Mouse (Mus musculus): Measurements from ENCODE around the gene Jakmip3. TPM values are rescaled to one million over a fixed set of nuclear protein-coding genes. Genes with fewer than 3 reads are reported as not detected.

Gene Jakmip3
- total RNA-seq, 1 experiment = 0.09 TPM

GRCm38 (mm10) chr7:138963756-138964155, 23.2 kb downstream of the Jakmip3 start:
- no peak for DNase-seq (ENCODE audit: low read depth, low spot score)
- Histone ChIP-seq H3K9me3 (ENCODE audit: control insufficient read depth, insufficient read depth, low read depth, low read length) (no peaks in the 10 kb centered on the region), H3K4me1 (ENCODE audit: control insufficient read depth in 2 of 2, insufficient read depth in 2 of 2, low read length in 2 of 2, poor library complexity in 1 of 2) (no peaks in the 10 kb centered on the region), H3K27ac (ENCODE audit: insufficient read depth, low read depth, low read length, poor library complexity, severe bottlenecking) (no peak overlapping the region), H3K9ac (ENCODE audit: insufficient read depth, low read depth, low read length, poor library complexity, severe bottlenecking) (no peak overlapping the region), H3K4me3 (ENCODE audit: insufficient read depth in 1 of 2, low read depth in 1 of 2, low read length in 2 of 2, poor library complexity in 1 of 2, severe bottlenecking in 1 of 2) (no peak overlapping the region), H3K36me3 (ENCODE audit: control insufficient read depth, insufficient read depth, low read length, poor library complexity, severe bottlenecking) (no peaks in the 10 kb centered on the region)
- TF ChIP-seq ZC3H11A (IDR thresholded peaks at IDR 0.05; ENCODE audit: borderline replicate concordance, low read depth, low read length) = no peak
- TF ChIP-seq HCFC1 (IDR thresholded peaks at IDR 0.05; ENCODE audit: borderline replicate concordance, insufficient read depth, low read length) = no peak
- TF ChIP-seq MAFK (IDR thresholded peaks at IDR 0.05; ENCODE audit: insufficient read depth, low read depth, low read length) = no peak
- no peak for TF ChIP-seq ZNF384 (IDR thresholded peaks at IDR 0.05; ENCODE audit: low read depth, low read length)
- TF ChIP-seq CHD2 (IDR thresholded peaks at IDR 0.05; ENCODE audit: low read depth, low read length) = no peak
- in situ Hi-C loops (cut with MboI; ENCODE audit: low sequenced_read_pairs in 2 of 2, unreplicated experiment in 2 of 2) = no loop called here

- no peak overlapping the region for H3K27ac ChIP-seq (ENCODE audit: insufficient read depth, low read depth, low read length, poor library complexity, severe bottlenecking)
- no peaks in the 10 kb centered on the region for H3K4me1 ChIP-seq (ENCODE audit: control insufficient read depth in 2 of 2, insufficient read depth in 2 of 2, low read length in 2 of 2, poor library complexity in 1 of 2)
- no peaks in the 10 kb centered on the region for H3K9me3 ChIP-seq (ENCODE audit: control insufficient read depth, insufficient read depth, low read depth, low read length)
- DNase-seq (ENCODE audit: low read depth, low spot score) = no peak
- no peak for TF ChIP-seq ZNF384 (IDR thresholded peaks at IDR 0.05; ENCODE audit: low read depth, low read length)
- no peak for TF ChIP-seq HCFC1 (IDR thresholded peaks at IDR 0.05; ENCODE audit: borderline replicate concordance, insufficient read depth, low read length)
- no peak for TF ChIP-seq CHD2 (IDR thresholded peaks at IDR 0.05; ENCODE audit: low read depth, low read length)
- no peak for TF ChIP-seq ZC3H11A (IDR thresholded peaks at IDR 0.05; ENCODE audit: borderline replicate concordance, low read depth, low read length)
- no peak for TF ChIP-seq MAFK (IDR thresholded peaks at IDR 0.05; ENCODE audit: insufficient read depth, low read depth, low read length)
- in situ Hi-C loops (cut with MboI; ENCODE audit: low sequenced_read_pairs in 2 of 2, unreplicated experiment in 2 of 2) = no loop called here
- H3K9ac ChIP-seq (ENCODE audit: insufficient read depth, low read depth, low read length, poor library complexity, severe bottlenecking) = no peak overlapping the region
- H3K36me3 ChIP-seq (ENCODE audit: control insufficient read depth, insufficient read depth, low read length, poor library complexity, severe bottlenecking) = no peaks in the 10 kb centered on the region
- H3K4me3 ChIP-seq (ENCODE audit: insufficient read depth in 1 of 2, low read depth in 1 of 2, low read length in 2 of 2, poor library complexity in 1 of 2, severe bottlenecking in 1 of 2) = no peak overlapping the region
Measured at GRCm38 (mm10) chr7:138968010-138968620, 27.6 kb downstream of the Jakmip3 start.

- no peaks in the 10 kb centered on the region for H3K4me1 ChIP-seq (ENCODE audit: control insufficient read depth in 2 of 2, insufficient read depth in 2 of 2, low read length in 2 of 2, poor library complexity in 1 of 2)
- in situ Hi-C loops (cut with MboI; ENCODE audit: low sequenced_read_pairs in 2 of 2, unreplicated experiment in 2 of 2) = no loop called here
- H3K9me3 ChIP-seq (ENCODE audit: control insufficient read depth, insufficient read depth, low read depth, low read length) = no peaks in the 10 kb centered on the region
- no peak overlapping the region for H3K9ac ChIP-seq (ENCODE audit: insufficient read depth, low read depth, low read length, poor library complexity, severe bottlenecking)
- H3K27ac ChIP-seq (ENCODE audit: insufficient read depth, low read depth, low read length, poor library complexity, severe bottlenecking) = no peak overlapping the region
- DNase-seq (ENCODE audit: low read depth, low spot score) = no peak
- no peaks in the 10 kb centered on the region for H3K36me3 ChIP-seq (ENCODE audit: control insufficient read depth, insufficient read depth, low read length, poor library complexity, severe bottlenecking)
- H3K4me3 ChIP-seq (ENCODE audit: insufficient read depth in 1 of 2, low read depth in 1 of 2, low read length in 2 of 2, poor library complexity in 1 of 2, severe bottlenecking in 1 of 2) = no peak overlapping the region
- TF ChIP-seq MAFK (IDR thresholded peaks at IDR 0.05; ENCODE audit: insufficient read depth, low read depth, low read length) = no peak
- TF ChIP-seq HCFC1 (IDR thresholded peaks at IDR 0.05; ENCODE audit: borderline replicate concordance, insufficient read depth, low read length) = no peak
- TF ChIP-seq ZNF384 (IDR thresholded peaks at IDR 0.05; ENCODE audit: low read depth, low read length) = no peak
- TF ChIP-seq ZC3H11A (IDR thresholded peaks at IDR 0.05; ENCODE audit: borderline replicate concordance, low read depth, low read length) = no peak
- TF ChIP-seq CHD2 (IDR thresholded peaks at IDR 0.05; ENCODE audit: low read depth, low read length) = no peak
Measured at GRCm38 (mm10) chr7:138977510-138977909, 37.0 kb downstream of the Jakmip3 start.

GRCm38 (mm10) chr7:138984576-138984975, 44.0 kb downstream of the Jakmip3 start:
- Histone ChIP-seq H3K27ac (ENCODE audit: insufficient read depth, low read depth, low read length, poor library complexity, severe bottlenecking) (no peak overlapping the region), H3K9ac (ENCODE audit: insufficient read depth, low read depth, low read length, poor library complexity, severe bottlenecking) (no peak overlapping the region)

More at GRCm38 (mm10) chr7:138984576-138984975, 44.0 kb downstream of the Jakmip3 start:
- in situ Hi-C loops (cut with MboI; ENCODE audit: low sequenced_read_pairs in 2 of 2, unreplicated experiment in 2 of 2) = no loop called here
- DNase-seq (ENCODE audit: low read depth, low spot score) = no peak
- TF ChIP-seq ZC3H11A (IDR thresholded peaks at IDR 0.05; ENCODE audit: borderline replicate concordance, low read depth, low read length) = no peak
- TF ChIP-seq ZNF384 (IDR thresholded peaks at IDR 0.05; ENCODE audit: low read depth, low read length) = no peak
- no peak for TF ChIP-seq MAFK (IDR thresholded peaks at IDR 0.05; ENCODE audit: insufficient read depth, low read depth, low read length)
- no peak for TF ChIP-seq HCFC1 (IDR thresholded peaks at IDR 0.05; ENCODE audit: borderline replicate concordance, insufficient read depth, low read length)
- no peak for TF ChIP-seq CHD2 (IDR thresholded peaks at IDR 0.05; ENCODE audit: low read depth, low read length)
- Histone ChIP-seq H3K4me3 (ENCODE audit: insufficient read depth in 1 of 2, low read depth in 1 of 2, low read length in 2 of 2, poor library complexity in 1 of 2, severe bottlenecking in 1 of 2) (no peak overlapping the region), H3K36me3 (ENCODE audit: control insufficient read depth, insufficient read depth, low read length, poor library complexity, severe bottlenecking) (no peaks in the 10 kb centered on the region), H3K9me3 (ENCODE audit: control insufficient read depth, insufficient read depth, low read depth, low read length) (no peaks in the 10 kb centered on the region), H3K4me1 (ENCODE audit: control insufficient read depth in 2 of 2, insufficient read depth in 2 of 2, low read length in 2 of 2, poor library complexity in 1 of 2) (no peaks in the 10 kb centered on the region)
